Mouse (Mus musculus): ENCODE measurements at regions not wholly inside any gene's neighbourhood (a gene's known extent, or its start where the extent isn't known, plus 50 kb on each side); places are given as distances from the start of the nearest gene placed in this dataset.
A peak's percentile ranks its signal among the peaks of the same experiment; 100 is the strongest.

DNA sequence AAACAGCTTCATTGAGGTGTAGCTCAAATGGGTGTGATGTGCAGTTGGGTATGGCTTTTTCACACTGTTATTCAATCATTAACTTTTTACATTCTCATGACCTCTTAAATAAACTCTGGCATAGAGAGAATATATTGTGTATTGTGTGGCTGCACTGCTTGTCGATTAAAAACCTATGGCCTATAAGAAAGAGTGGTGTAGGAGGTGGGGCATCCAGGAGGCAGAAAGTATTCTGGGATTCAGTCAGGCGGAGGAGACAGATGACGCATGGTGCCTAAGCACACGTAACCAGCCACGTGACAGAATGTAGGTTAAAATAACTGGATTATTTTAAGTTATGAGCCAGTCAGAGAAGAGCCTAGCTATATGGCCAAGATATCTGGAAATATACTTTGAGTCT lies 78.2 kb upstream of the Slc16a7 start:
- no peak for ATAC-seq (ENCODE audit: extremely low read depth, insufficient number of reproducible peaks, low FRiP score, poor library complexity, severe bottlenecking)
- TF ChIP-seq CTCF (IDR thresholded peaks at IDR 0.05; ENCODE audit: low read depth, low read length) (no peak), POLR2AphosphoS5 (IDR thresholded peaks at IDR 0.05; ENCODE audit: insufficient replicate concordance, low read depth, low read length) (no peak), GATA2 (IDR thresholded peaks at IDR 0.05; ENCODE audit: borderline replicate concordance, low read depth, low read length) (no peak), TAL1 (conservative IDR thresholded peaks at IDR 0.05; ENCODE audit: low read depth, low read length) (no peak), GATA1 (IDR thresholded peaks at IDR 0.05; ENCODE audit: borderline replicate concordance, low read length) (no peak)
- peaks cover 14% of the 10 kb centered on the region for H3K9me3 ChIP-seq (replicated peaks)

GRCm38 (mm10) chr10:125488350-125488749 lies 99.1 kb upstream of the Slc16a7 start:
- TF ChIP-seq GATA1 (IDR thresholded peaks at IDR 0.05; ENCODE audit: borderline replicate concordance, low read length), result no peak
- no peak for TF ChIP-seq GATA2 (IDR thresholded peaks at IDR 0.05; ENCODE audit: borderline replicate concordance, low read depth, low read length)
- no peak for TF ChIP-seq CTCF (IDR thresholded peaks at IDR 0.05; ENCODE audit: low read depth, low read length)
- TF ChIP-seq POLR2AphosphoS5 (IDR thresholded peaks at IDR 0.05; ENCODE audit: insufficient replicate concordance, low read depth, low read length), result no peak
- no peak for TF ChIP-seq TAL1 (conservative IDR thresholded peaks at IDR 0.05; ENCODE audit: low read depth, low read length)
- Histone ChIP-seq H3K9me3 (replicated peaks) (peaks cover 14% of the 10 kb centered on the region; the same call in 1 of the 2 replicates), H3K36me3 (replicated peaks) (no peaks in the 10 kb centered on the region), H3K4me1 (ENCODE audit: insufficient read depth, low read depth, low read length) (no peaks in the 10 kb centered on the region), H3K27me3 (ENCODE audit: insufficient read depth, low read length) (no peaks in the 10 kb centered on the region), H3K4me3 (ENCODE audit: low read depth, low read length) (no peak overlapping the region)
- no peak for ATAC-seq (ENCODE audit: extremely low read depth, insufficient number of reproducible peaks, low FRiP score, poor library complexity, severe bottlenecking)
- no peak for DNase-seq (ENCODE audit: low spot score)

More for the DNA sequence above, 78.2 kb upstream of the Slc16a7 start:
- Histone ChIP-seq H3K4me1 (ENCODE audit: insufficient read depth, low read depth, low read length) (no peaks in the 10 kb centered on the region), H3K36me3 (replicated peaks) (no peaks in the 10 kb centered on the region), H3K4me3 (ENCODE audit: low read depth, low read length) (no peak overlapping the region), H3K27me3 (ENCODE audit: insufficient read depth, low read length) (no peaks in the 10 kb centered on the region)
- DNase-seq (ENCODE audit: low spot score), result no peak

GRCm38 (mm10) chr10:125490395-125490794 lies 101.1 kb upstream of the Slc16a7 start:
- Histone ChIP-seq H3K4me1 (ENCODE audit: insufficient read depth, low read depth, low read length) (no peaks in the 10 kb centered on the region), H3K4me3 (ENCODE audit: low read depth, low read length) (no peak overlapping the region), H3K27me3 (ENCODE audit: insufficient read depth, low read length) (no peaks in the 10 kb centered on the region), H3K9me3 (replicated peaks) (peaks cover 13% of the 10 kb centered on the region; the same call in 1 of the 2 replicates), H3K36me3 (replicated peaks) (no peaks in the 10 kb centered on the region)
- ATAC-seq (ENCODE audit: extremely low read depth, insufficient number of reproducible peaks, low FRiP score, poor library complexity, severe bottlenecking) (no peak), DNase-seq (ENCODE audit: low spot score) (no peak)
- TF ChIP-seq TAL1 (conservative IDR thresholded peaks at IDR 0.05; ENCODE audit: low read depth, low read length), result no peak
- no peak for TF ChIP-seq CTCF (IDR thresholded peaks at IDR 0.05; ENCODE audit: low read depth, low read length)
- no peak for TF ChIP-seq GATA1 (IDR thresholded peaks at IDR 0.05; ENCODE audit: borderline replicate concordance, low read length)
- no peak for TF ChIP-seq GATA2 (IDR thresholded peaks at IDR 0.05; ENCODE audit: borderline replicate concordance, low read depth, low read length)
- TF ChIP-seq POLR2AphosphoS5 (IDR thresholded peaks at IDR 0.05; ENCODE audit: insufficient replicate concordance, low read depth, low read length), result no peak

- TF ChIP-seq TAL1 (conservative IDR thresholded peaks at IDR 0.05; ENCODE audit: low read depth, low read length), result no peak
- no peak for TF ChIP-seq GATA1 (IDR thresholded peaks at IDR 0.05; ENCODE audit: borderline replicate concordance, low read length)
- no peak for TF ChIP-seq CTCF (IDR thresholded peaks at IDR 0.05; ENCODE audit: low read depth, low read length)
- TF ChIP-seq POLR2AphosphoS5 (IDR thresholded peaks at IDR 0.05; ENCODE audit: insufficient replicate concordance, low read depth, low read length), result no peak
- TF ChIP-seq GATA2 (IDR thresholded peaks at IDR 0.05; ENCODE audit: borderline replicate concordance, low read depth, low read length), result no peak
- ATAC-seq (ENCODE audit: extremely low read depth, insufficient number of reproducible peaks, low FRiP score, poor library complexity, severe bottlenecking), result no peak
These were observed 105.2 kb upstream of the Slc16a7 start for GRCm38 (mm10) chr10:125494489-125494888.

GRCm38 (mm10) chr10:125498347-125498746 lies 109.1 kb upstream of the Slc16a7 start:
- H3K4me3 ChIP-seq (ENCODE audit: low read depth, low read length), result no peak overlapping the region
- H3K27me3 ChIP-seq (ENCODE audit: insufficient read depth, low read length), result no peaks in the 10 kb centered on the region
- peaks cover 16% of the 10 kb centered on the region for H3K9me3 ChIP-seq (replicated peaks)
- DNase-seq (ENCODE audit: low spot score) (no peak), ATAC-seq (ENCODE audit: extremely low read depth, insufficient number of reproducible peaks, low FRiP score, poor library complexity, severe bottlenecking) (no peak)
- no peaks in the 10 kb centered on the region for H3K4me1 ChIP-seq (ENCODE audit: insufficient read depth, low read depth, low read length)
- TF ChIP-seq TAL1 (conservative IDR thresholded peaks at IDR 0.05; ENCODE audit: low read depth, low read length) (no peak), POLR2AphosphoS5 (IDR thresholded peaks at IDR 0.05; ENCODE audit: insufficient replicate concordance, low read depth, low read length) (no peak), CTCF (IDR thresholded peaks at IDR 0.05; ENCODE audit: low read depth, low read length) (no peak), GATA2 (IDR thresholded peaks at IDR 0.05; ENCODE audit: borderline replicate concordance, low read depth, low read length) (no peak), GATA1 (IDR thresholded peaks at IDR 0.05; ENCODE audit: borderline replicate concordance, low read length) (no peak)
- H3K36me3 ChIP-seq (replicated peaks), result no peaks in the 10 kb centered on the region

More at GRCm38 (mm10) chr10:125494489-125494888, 105.2 kb upstream of the Slc16a7 start:
- H3K27me3 ChIP-seq (ENCODE audit: insufficient read depth, low read length), result no peaks in the 10 kb centered on the region
- DNase-seq (ENCODE audit: low spot score), result no peak
- H3K36me3 ChIP-seq (replicated peaks), result no peaks in the 10 kb centered on the region
- H3K4me3 ChIP-seq (ENCODE audit: low read depth, low read length), result no peak overlapping the region
- peaks cover 9% of the 10 kb centered on the region; the same call in 1 of the 2 replicates for H3K9me3 ChIP-seq (replicated peaks)
- no peaks in the 10 kb centered on the region for H3K4me1 ChIP-seq (ENCODE audit: insufficient read depth, low read depth, low read length)

GRCm38 (mm10) chr10:125500338-125500737 lies 111.1 kb upstream of the Slc16a7 start:
- ATAC-seq (ENCODE audit: extremely low read depth, insufficient number of reproducible peaks, low FRiP score, poor library complexity, severe bottlenecking) (peak; percentile 8; the same call in 1 of the 2 replicates), DNase-seq (ENCODE audit: low spot score) (no peak)
- no peak for TF ChIP-seq GATA2 (IDR thresholded peaks at IDR 0.05; ENCODE audit: borderline replicate concordance, low read depth, low read length)
- TF ChIP-seq GATA1 (IDR thresholded peaks at IDR 0.05; ENCODE audit: borderline replicate concordance, low read length), result no peak
- no peak for TF ChIP-seq CTCF (IDR thresholded peaks at IDR 0.05; ENCODE audit: low read depth, low read length)
- no peak for TF ChIP-seq POLR2AphosphoS5 (IDR thresholded peaks at IDR 0.05; ENCODE audit: insufficient replicate concordance, low read depth, low read length)
- no peak for TF ChIP-seq TAL1 (conservative IDR thresholded peaks at IDR 0.05; ENCODE audit: low read depth, low read length)
- no peaks in the 10 kb centered on the region for H3K27me3 ChIP-seq (ENCODE audit: insufficient read depth, low read length)
- peaks cover 18% of the 10 kb centered on the region for H3K9me3 ChIP-seq (replicated peaks)
- H3K36me3 ChIP-seq (replicated peaks), result no peaks in the 10 kb centered on the region
- no peak overlapping the region for H3K4me3 ChIP-seq (ENCODE audit: low read depth, low read length)
- no peaks in the 10 kb centered on the region for H3K4me1 ChIP-seq (ENCODE audit: insufficient read depth, low read depth, low read length)
